Mouse (Mus musculus): Measurements from ENCODE around the gene Creb3l2.
A peak's percentile ranks its signal among the peaks of the same experiment; 100 is the strongest.

Creb3l2 gene

GRCm38 (mm10) chr6:37441251-37442011 lies 515 bp downstream of the Creb3l2 start:
- no peak for DNase-seq (ENCODE audit: low read depth)

GRCm38 (mm10) chr6:37440491-37441250 lies 1.3 kb downstream of the Creb3l2 start:
- DNase-seq (ENCODE audit: low read depth) = peak; percentile 51

GRCm38 (mm10) chr6:37439676-37440490 lies 2.1 kb downstream of the Creb3l2 start:
- DNase-seq (ENCODE audit: low read depth) = no peak

GRCm38 (mm10) chr6:37438510-37438909 lies 3.4 kb downstream of the Creb3l2 start:
- no peak for DNase-seq (ENCODE audit: low read depth)

GRCm38 (mm10) chr6:37437086-37437485 lies 4.9 kb downstream of the Creb3l2 start:
- no peak for DNase-seq (ENCODE audit: low read depth)

GRCm38 (mm10) chr6:37435391-37435790 lies 6.6 kb downstream of the Creb3l2 start:
- no peak for DNase-seq (ENCODE audit: low read depth)

GRCm38 (mm10) chr6:37429849-37430470 lies 12.0 kb downstream of the Creb3l2 start:
- DNase-seq (ENCODE audit: low read depth) = no peak

- no peak for DNase-seq (ENCODE audit: low read depth)
Observed at GRCm38 (mm10) chr6:37428947-37429346, 13.0 kb downstream of the Creb3l2 start.

GRCm38 (mm10) chr6:37428044-37428443 lies 13.9 kb downstream of the Creb3l2 start:
- no peak for DNase-seq (ENCODE audit: low read depth)

GRCm38 (mm10) chr6:37426615-37427014 lies 15.3 kb downstream of the Creb3l2 start:
- no peak for DNase-seq (ENCODE audit: low read depth)

- DNase-seq (ENCODE audit: low read depth) = no peak
Observed at GRCm38 (mm10) chr6:37425833-37426232, 16.1 kb downstream of the Creb3l2 start.

GRCm38 (mm10) chr6:37425075-37425474 lies 16.9 kb downstream of the Creb3l2 start:
- DNase-seq (ENCODE audit: low read depth) = no peak

GRCm38 (mm10) chr6:37424374-37424773 lies 17.6 kb downstream of the Creb3l2 start:
- DNase-seq (ENCODE audit: low read depth) = no peak

- no peak for DNase-seq (ENCODE audit: low read depth)
Observed at GRCm38 (mm10) chr6:37423386-37423785, 18.6 kb downstream of the Creb3l2 start.

GRCm38 (mm10) chr6:37421124-37421523 lies 20.8 kb downstream of the Creb3l2 start:
- no peak for DNase-seq (ENCODE audit: low read depth)

- DNase-seq (ENCODE audit: low read depth) = peak; percentile 14
Observed at GRCm38 (mm10) chr6:37419445-37419941, 22.5 kb downstream of the Creb3l2 start.

- DNase-seq (ENCODE audit: low read depth) = no peak
Observed at GRCm38 (mm10) chr6:37418931-37419330, 23.0 kb downstream of the Creb3l2 start.

GRCm38 (mm10) chr6:37416743-37417142 lies 25.2 kb downstream of the Creb3l2 start:
- DNase-seq (ENCODE audit: low read depth) = no peak

- DNase-seq (ENCODE audit: low read depth) = no peak
Observed at GRCm38 (mm10) chr6:37415505-37415904, 26.4 kb downstream of the Creb3l2 start.

GRCm38 (mm10) chr6:37415034-37415433 lies 26.9 kb downstream of the Creb3l2 start:
- no peak for DNase-seq (ENCODE audit: low read depth)

GRCm38 (mm10) chr6:37414576-37414975 lies 27.4 kb downstream of the Creb3l2 start:
- no peak for DNase-seq (ENCODE audit: low read depth)

GRCm38 (mm10) chr6:37411696-37412095 lies 30.2 kb downstream of the Creb3l2 start:
- no peak for DNase-seq (ENCODE audit: low read depth)
